Comparison of ENCODE assay signal across 8 mouse cellular contexts in the genomic region with DNA sequence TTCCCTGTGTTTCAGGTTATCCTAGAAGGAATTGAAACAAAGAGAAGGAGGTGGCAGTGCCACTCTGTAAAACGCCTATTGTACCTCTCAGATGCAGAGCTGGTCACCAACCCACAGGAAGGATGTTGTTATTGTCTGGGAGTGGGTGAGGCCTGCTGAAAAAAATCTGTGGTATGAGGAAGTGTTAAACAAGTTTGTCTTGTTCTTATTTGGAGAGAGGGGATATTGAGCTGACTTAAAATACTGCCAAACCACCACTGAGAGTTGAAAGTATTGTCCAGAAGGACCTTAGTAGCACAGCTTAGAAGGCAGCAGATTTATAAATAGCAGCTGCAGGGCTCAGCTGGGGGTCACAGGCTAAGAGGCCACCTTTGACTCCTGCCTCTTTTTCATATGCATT. TPM values are rescaled to one million over a fixed set of nuclear protein-coding genes. Genes with fewer than 3 reads are reported as not detected.
A peak's percentile ranks its signal among the peaks of the same experiment; 100 is the strongest.
DNase-seq lines count a peak whose midpoint lies in the region; ATAC-seq lines count a peak whose summit lies in the region.

No protein-coding gene starts in this region.

- no peaks in the 10 kb centered on the region for H3K27me3 ChIP-seq in heart, embryonic 16.5 days (ENCODE audit: control insufficient read depth, insufficient read depth, low read length)
- no peaks in the 10 kb centered on the region for H3K27me3 ChIP-seq in midbrain, embryonic 13.5 days

- peak; percentile 93 for DNase-seq in heart, adult 11 months
- no peak for DNase-seq in heart, postnatal 14 days
- DNase-seq in CD8-positive naive resting alpha-beta T cell, adult 2 months (ENCODE audit: low read depth in 2 of 2, low spot score in 2 of 2) = peak; percentile 20 to 51
- no peak for DNase-seq in left cerebral cortex, adult 8-10 months (ENCODE audit: low spot score in 2 of 2)
- DNase-seq in cerebellum, postnatal 25 days = no peak
- DNase-seq in adrenal gland, postnatal 25 days = no peak

- no peak overlapping the region for H3K4me3 ChIP-seq in heart, embryonic 16.5 days (ENCODE audit: low read length)
- no peak overlapping the region for H3K4me3 ChIP-seq in midbrain, embryonic 13.5 days (replicated peaks)

- H3K9me3 ChIP-seq in heart, embryonic 16.5 days (replicated peaks; ENCODE audit: control insufficient read depth, low read length) = no peaks in the 10 kb centered on the region
- H3K9me3 ChIP-seq in midbrain, embryonic 13.5 days = no peaks in the 10 kb centered on the region

- ATAC-seq in heart, embryonic 16.5 days (replicated peaks; ENCODE audit: extremely low read depth, insufficient read depth, low FRiP score) = peak; percentile 52
- no peak for ATAC-seq in midbrain, embryonic 13.5 days

- WGBS in heart, embryonic 16.5 days = 7% methylated on average over 1 of the region's 1 CpGs
- WGBS in midbrain, embryonic 13.5 days = 31% methylated on average over 1 of the region's 1 CpGs

- H3K36me3 ChIP-seq in heart, embryonic 16.5 days (ENCODE audit: control insufficient read depth, insufficient read depth) = no peaks in the 10 kb centered on the region
- H3K36me3 ChIP-seq in midbrain, embryonic 13.5 days = no peaks in the 10 kb centered on the region

- intact Hi-C loops in heart, postnatal 14 days (cut with DNase I) = no loop called here

- peak overlapping the region; percentile 84 for H3K27ac ChIP-seq in heart, embryonic 16.5 days (ENCODE audit: low read length)
- H3K27ac ChIP-seq in midbrain, embryonic 13.5 days = peak overlapping the region; percentile 60

- peaks cover 25% of the 10 kb centered on the region for H3K4me1 ChIP-seq in heart, embryonic 16.5 days (ENCODE audit: control insufficient read depth, insufficient read depth, low read length)
- H3K4me1 ChIP-seq in midbrain, embryonic 13.5 days (replicated peaks) = peaks cover 11% of the 10 kb centered on the region

- H3K9ac ChIP-seq in heart, embryonic 16.5 days (ENCODE audit: low read length) = no peak overlapping the region
- H3K9ac ChIP-seq in midbrain, embryonic 13.5 days (replicated peaks) = no peak overlapping the region

- peak overlapping the region; percentile 5 for H3K4me2 ChIP-seq in heart, embryonic 16.5 days (ENCODE audit: low read depth, low read length)
- H3K4me2 ChIP-seq in midbrain, embryonic 13.5 days (replicated peaks) = no peak overlapping the region

RNA-seq across cellular contexts. Expression of a gene that starts 25.9 kb away (rescaled TPM):
- 1 to 10 TPM; 7.6 to 8.6 TPM for total RNA-seq in heart, postnatal 14 days (2021)
- polyA plus RNA-seq in heart, embryonic 16.5 days (2015; fragmentation: Nextera tagmentation; extraction: Ambion mirVana) = 8.8 and 9.0 TPM in 2 replicates
- polyA plus RNA-seq in midbrain, embryonic 13.5 days (2015; fragmentation: Nextera tagmentation; extraction: Ambion mirVana) = 11.0 and 11.5 TPM in 2 replicates
- 1 to 10 TPM; 8.4 to 9.7 (median 8.8) TPM for total RNA-seq in left cerebral cortex, adult 8-10 months (2022)
- 4.9 and 8.3 TPM in 2 replicates for total RNA-seq in adrenal gland, postnatal 25 days (2021)

Comparison
In these comparisons a context has a peak if more than half of its experiments do, and no peak if none do; other contexts are left out.
1. DNase-seq: peak in heart, adult 11 months (single experiment) and CD8-positive naive resting alpha-beta T cell, adult 2 months (2 of 2); none in heart, postnatal 14 days (0 of 2), left cerebral cortex, adult 8-10 months (0 of 2), cerebellum, postnatal 25 days (0 of 2) and adrenal gland, postnatal 25 days (single experiment).